Mouse (Mus musculus) left cerebral cortex, postnatal 14 days (tissue): ENCODE data around the gene Gabrr1. TPM values are rescaled to one million over a fixed set of nuclear protein-coding genes. Genes with fewer than 3 reads are reported as not detected.
A peak's percentile ranks its signal among the peaks of the same experiment; 100 is the strongest.

Experiments
- DNase-seq, 2 experiments: peaks; one replicate each; pipeline ENCODE4 v3.0.0; 2021 to 2022; ENCODE audit warnings: low spot score in 2 of 2, mixed read lengths in 1 of 2
- intact Hi-C: fragments of 180-260 bp; cut with DNase I; formaldehyde crosslinking; loops from one replicate; pipeline ENCODE4 v1.15.1; 2025
- total RNA-seq, 2 experiments: library from RNA; stranded (reverse); gene quantifications; 2 replicates each; pipeline ENCODE4 v1.2.3; 2021

The Gabrr1 gene
- total RNA-seq, 2 experiments from 2014 or later: not detected

- intact Hi-C loops: no loop called here
- no peak for DNase-seq
Observed at GRCm38 (mm10) chr4:33198117-33198516, 65.8 kb downstream of the Gabrr1 start.

GRCm38 (mm10) chr4:33204682-33205081 lies 72.4 kb downstream of the Gabrr1 start:
- DNase-seq: peak; percentile 38 to 61
- intact Hi-C loops: loop anchor here (5.0 kb wide), 2 partner anchors 77 to 88 kb away; partner anchors contain the start of gene Pnrc1

- DNase-seq: no peak
- intact Hi-C loops: loop anchor here (5.0 kb wide), 1 partner anchor 85 kb away; the partner anchor contains the start of gene Pnrc1
Observed at GRCm38 (mm10) chr4:33207551-33207950, 75.2 kb downstream of the Gabrr1 start.

- DNase-seq: peak; percentile 17 to 45
- intact Hi-C loops: loop anchor here (5.0 kb wide), 1 partner anchor 83 kb away; the partner anchor contains the start of gene Pnrc1
Observed at GRCm38 (mm10) chr4:33208881-33209841, 76.8 kb downstream of the Gabrr1 start, which contains the start of gene Srsf12. TSS of gene Srsf12 (plus strand) at chr4:33208991.

Other genes starting within 250 kb of the Gabrr1 start
- 10 to 100 TPM; 36.1 to 38.9 TPM for gene Ankrd6, start 181.7 kb upstream of the Gabrr1 start, total RNA-seq
- 10 to 100 TPM; 65.9 to 78.5 TPM for gene Rragd, start 149.5 kb upstream of the Gabrr1 start, total RNA-seq
- 100 to 1,000 TPM; 109 to 118 TPM for gene Ube2j1, start 101.1 kb upstream of the Gabrr1 start, total RNA-seq
- under 1 TPM in 1 of 2 experiments, not detected in 1; 0.49 TPM for gene Gabrr2, start 69.5 kb upstream of the Gabrr1 start, total RNA-seq
- gene Pm20d2, start 57.2 kb downstream of the Gabrr1 start, total RNA-seq: 1 to 10 TPM; 6.3 to 7.1 TPM
- gene Srsf12, start 76.5 kb downstream of the Gabrr1 start, total RNA-seq: 10 to 100 TPM; 27.5 to 31.7 TPM
- gene Pnrc1, start 157.6 kb downstream of the Gabrr1 start, total RNA-seq: 100 to 1,000 TPM; 115 to 122 TPM
- gene Rngtt, start 177.8 kb downstream of the Gabrr1 start, total RNA-seq: 10 to 100 TPM; 19.2 to 22.0 TPM